Mouse (Mus musculus) liver, embryonic 11.5 days (tissue): ENCODE results near the gene Pafah1b3. TPM values are rescaled to one million over a fixed set of nuclear protein-coding genes. Genes with fewer than 3 reads are reported as not detected.

Source experiments
- ATAC-seq: fragments of 200-750 bp; cut with Nextera tagmentation; replicated peaks from 2 replicates; pipeline ENCODE4 v1.8.0; 2017; ENCODE audit warnings: moderate number of reproducible peaks, mild to moderate bottlenecking, moderate TSS enrichment, moderate library complexity; ENCODE audit not compliant: low FRiP score
- DNase-seq: peaks from one replicate; pipeline ENCODE4 v3.0.0-alpha.2; 2017; ENCODE audit warnings: low spot score
- H3K27ac ChIP-seq: fragments of 300-500 bp; sonication (generic); 2 replicates; pipeline ENCODE4 v1.5.1; 2014; ENCODE audit warnings: mild to moderate bottlenecking, low read depth, low read length, control low read depth
- H3K27me3 ChIP-seq: fragments of 300-500 bp; sonication (generic); replicated peaks from 2 replicates; pipeline ENCODE4 v1.6.1; 2014; ENCODE audit warnings: low read length, mixed read lengths; ENCODE audit not compliant: control insufficient read depth, insufficient read depth
- H3K36me3 ChIP-seq: fragments of 300-500 bp; sonication (generic); 2 replicates; pipeline ENCODE4 v1.6.1; 2014; ENCODE audit warnings: mild to moderate bottlenecking, low read length, moderate library complexity, mixed read lengths; ENCODE audit not compliant: control insufficient read depth, insufficient read depth
- H3K4me1 ChIP-seq: fragments of 300-500 bp; sonication (generic); replicated peaks from 2 replicates; pipeline ENCODE4 v1.6.1; 2014; ENCODE audit warnings: low read length, mixed read lengths; ENCODE audit not compliant: control insufficient read depth, insufficient read depth
- H3K4me2 ChIP-seq: fragments of 300-500 bp; sonication (generic); 2 replicates; pipeline ENCODE4 v1.6.1; 2014; ENCODE audit warnings: mild to moderate bottlenecking, control low read depth, moderate library complexity
- H3K4me3 ChIP-seq: fragments of 300-500 bp; sonication (generic); 2 replicates; pipeline ENCODE4 v1.5.1; 2014; ENCODE audit warnings: low read depth, low read length, control low read depth
- H3K9ac ChIP-seq: fragments of 300-500 bp; sonication (generic); 2 replicates; pipeline ENCODE4 v1.6.1; 2014; ENCODE audit warnings: low read depth, low read length, control low read depth
- H3K9me3 ChIP-seq: fragments of 300-500 bp; sonication (generic); 2 replicates; pipeline ENCODE4 v1.6.1; 2016; ENCODE audit warnings: low read length, inconsistent platforms, mixed read lengths; ENCODE audit not compliant: control insufficient read depth
- WGBS: fragments of 180-500 bp; shearing (Covaris S2); extraction: QIAGEN DNeasy Blood & Tissue Kit; methylation state at CpG from one replicate; pipeline ENCODE4 v1.1.7; 2014; 5-methylcytosine and 5-hydroxymethylcytosine counted together
- polyA plus RNA-seq: library from polyadenylated mRNA; unstranded; fragments of >200 nt; fragmentation: Nextera tagmentation; extraction: Ambion mirVana; gene quantifications from 2 replicates; pipeline ENCODE4 v1.2.1, GENCODE M21; 2014

Pafah1b3 gene
- polyA plus RNA-seq, 1 experiment from 2014 or later, result 106 TPM

- Histone ChIP-seq H3K27me3 (no peaks in the 10 kb centered on the region), H3K9me3 (no peaks in the 10 kb centered on the region), H3K36me3 (no peaks in the 10 kb centered on the region), H3K4me3 (peak overlapping the region; percentile 97; the same call in 1 of the 2 replicates), H3K4me2 (peak overlapping the region; percentile 91), H3K4me1 (peaks cover 28% of the 10 kb centered on the region), H3K9ac (peak overlapping the region; percentile 95), H3K27ac (peak overlapping the region; percentile 95)
- 31% methylated on average over 8 of the region's 8 CpGs for WGBS
- no peak for ATAC-seq
- DNase-seq, result no peak
Observed at GRCm38 (mm10) chr7:25251822-25252221, 46.0 kb downstream of the Pafah1b3 start.

- Histone ChIP-seq H3K4me2 (peak overlapping the region; percentile 91), H3K9me3 (no peaks in the 10 kb centered on the region), H3K36me3 (0 out of 2 replicates have a peak, but pooled peaks cover 4% of the 10 kb centered on the region), H3K27ac (peak overlapping the region; percentile 95), H3K4me3 (peak overlapping the region; percentile 97), H3K9ac (peak overlapping the region; percentile 95), H3K27me3 (no peaks in the 10 kb centered on the region), H3K4me1 (peaks cover 34% of the 10 kb centered on the region)
- 4% methylated on average over 22 of the region's 22 CpGs for WGBS
- ATAC-seq, result peak; percentile 19; the same call in 1 of the 2 replicates
- peak; percentile 74 for DNase-seq
Observed at GRCm38 (mm10) chr7:25251071-25251791, 46.6 kb downstream of the Pafah1b3 start.

- Histone ChIP-seq H3K27me3 (no peaks in the 10 kb centered on the region), H3K4me3 (peak within 1 kb of the TSS; percentile 97), H3K4me1 (peaks cover 37% of the 10 kb centered on the region), H3K36me3 (peaks cover 10% of the 10 kb centered on the region; the same call in 1 of the 2 replicates), H3K4me2 (peak within 1 kb of the TSS; percentile 91), H3K27ac (peak within 1 kb of the TSS; percentile 95), H3K9ac (peak within 1 kb of the TSS; percentile 95), H3K9me3 (no peaks in the 10 kb centered on the region)
- DNase-seq (peak; percentile 99), ATAC-seq (peak; percentile 83)
- WGBS, result under 1% methylated on average over 68 of the region's 81 CpGs
Observed at GRCm38 (mm10) chr7:25250141-25250972, 47.4 kb downstream of the Pafah1b3 start, which contains the start of gene Erf. Erf (minus strand) TSS chr7:25250761.

- H3K27ac ChIP-seq, result peak overlapping the region; percentile 95
- H3K36me3 ChIP-seq, result peaks cover 13% of the 10 kb centered on the region
- ATAC-seq (peak; percentile 53), DNase-seq (peak; percentile 84)
- no peaks in the 10 kb centered on the region for H3K27me3 ChIP-seq
- H3K9me3 ChIP-seq, result no peaks in the 10 kb centered on the region
- peak overlapping the region; percentile 91 for H3K4me2 ChIP-seq
- peak overlapping the region; percentile 95 for H3K9ac ChIP-seq
- H3K4me3 ChIP-seq, result peak overlapping the region; percentile 97
- H3K4me1 ChIP-seq, result peaks cover 37% of the 10 kb centered on the region
- WGBS, result under 1% methylated on average over 42 of the region's 73 CpGs
Observed at GRCm38 (mm10) chr7:25249314-25250140, 48.3 kb downstream of the Pafah1b3 start.

GRCm38 (mm10) chr7:25248846-25249313 is 48.9 kb downstream of the Pafah1b3 start:
- Histone ChIP-seq H3K27me3 (no peaks in the 10 kb centered on the region), H3K9me3 (no peaks in the 10 kb centered on the region), H3K36me3 (peaks cover 19% of the 10 kb centered on the region), H3K4me3 (peak overlapping the region; percentile 97), H3K27ac (peak overlapping the region; percentile 95), H3K4me1 (peaks cover 37% of the 10 kb centered on the region), H3K4me2 (peak overlapping the region; percentile 91), H3K9ac (peak overlapping the region; percentile 95)
- ATAC-seq (peak; percentile 16), DNase-seq (no peak)
- WGBS, result under 1% methylated on average over 24 of the region's 25 CpGs

- no peaks in the 10 kb centered on the region for H3K27me3 ChIP-seq
- ATAC-seq (no peak), DNase-seq (peak; percentile 60)
- H3K36me3 ChIP-seq, result peaks cover 22% of the 10 kb centered on the region
- peak overlapping the region; percentile 95 for H3K9ac ChIP-seq
- peaks cover 37% of the 10 kb centered on the region for H3K4me1 ChIP-seq
- H3K4me3 ChIP-seq, result peak overlapping the region; percentile 97
- no peaks in the 10 kb centered on the region for H3K9me3 ChIP-seq
- peak overlapping the region; percentile 91 for H3K4me2 ChIP-seq
- H3K27ac ChIP-seq, result peak overlapping the region; percentile 95
- WGBS, result 4% methylated on average over 18 of the region's 18 CpGs
Observed at GRCm38 (mm10) chr7:25248018-25248647, 49.7 kb downstream of the Pafah1b3 start.

GRCm38 (mm10) chr7:25247498-25247897 is 50.3 kb downstream of the Pafah1b3 start:
- Histone ChIP-seq H3K27ac (peak overlapping the region; percentile 95), H3K4me2 (peak overlapping the region; percentile 91), H3K9ac (peak overlapping the region; percentile 95), H3K9me3 (no peaks in the 10 kb centered on the region), H3K4me3 (peak overlapping the region; percentile 97), H3K4me1 (peaks cover 37% of the 10 kb centered on the region), H3K36me3 (peaks cover 26% of the 10 kb centered on the region), H3K27me3 (no peaks in the 10 kb centered on the region)
- ATAC-seq (no peak), DNase-seq (no peak)
- 37% methylated on average over 3 of the region's 3 CpGs for WGBS
